Mouse (Mus musculus): ENCODE measurements around the gene Nfib. TPM values are rescaled to one million over a fixed set of nuclear protein-coding genes. Genes with fewer than 3 reads are reported as not detected.

Nfib gene
- polyA plus RNA-seq, 1 experiment from 2014 or later = 32.3 TPM

- ATAC-seq = no peak
- no peak overlapping the region for H3K27ac ChIP-seq (ENCODE audit: low read length)
- H3K4me3 ChIP-seq (ENCODE audit: low read length) = no peak overlapping the region
- H3K9ac ChIP-seq (ENCODE audit: low read depth, low read length) = no peak overlapping the region
- H3K9me3 ChIP-seq (ENCODE audit: control insufficient read depth, low read length) = no peaks in the 10 kb centered on the region
- H3K4me1 ChIP-seq (ENCODE audit: control insufficient read depth, insufficient read depth, low read length) = 0 out of 2 replicates have a peak, but pooled peaks cover 3% of the 10 kb centered on the region
- no peak overlapping the region for H3K4me2 ChIP-seq (ENCODE audit: low read depth, low read length)
- 80% methylated on average over 9 of the region's 9 CpGs for WGBS
- no peaks in the 10 kb centered on the region for H3K36me3 ChIP-seq (ENCODE audit: control insufficient read depth, insufficient read depth, low read length)
- no peaks in the 10 kb centered on the region for H3K27me3 ChIP-seq (replicated peaks; ENCODE audit: control insufficient read depth, insufficient read depth, low read length)
Measured at GRCm38 (mm10) chr4:82290623-82291022, 414.9 kb downstream of the Nfib start.

GRCm38 (mm10) chr4:82289596-82289995, 416.0 kb downstream of the Nfib start:
- Histone ChIP-seq H3K9me3 (ENCODE audit: control insufficient read depth, low read length) (no peaks in the 10 kb centered on the region), H3K4me1 (ENCODE audit: control insufficient read depth, insufficient read depth, low read length) (0 out of 2 replicates have a peak, but pooled peaks cover 3% of the 10 kb centered on the region), H3K27ac (ENCODE audit: low read length) (no peak overlapping the region), H3K4me2 (ENCODE audit: low read depth, low read length) (no peak overlapping the region), H3K36me3 (ENCODE audit: control insufficient read depth, insufficient read depth, low read length) (no peaks in the 10 kb centered on the region), H3K27me3 (replicated peaks; ENCODE audit: control insufficient read depth, insufficient read depth, low read length) (no peaks in the 10 kb centered on the region), H3K9ac (ENCODE audit: low read depth, low read length) (no peak overlapping the region), H3K4me3 (ENCODE audit: low read length) (no peak overlapping the region)
- no peak for ATAC-seq
- 74% methylated on average over 7 of the region's 7 CpGs for WGBS

DNA sequence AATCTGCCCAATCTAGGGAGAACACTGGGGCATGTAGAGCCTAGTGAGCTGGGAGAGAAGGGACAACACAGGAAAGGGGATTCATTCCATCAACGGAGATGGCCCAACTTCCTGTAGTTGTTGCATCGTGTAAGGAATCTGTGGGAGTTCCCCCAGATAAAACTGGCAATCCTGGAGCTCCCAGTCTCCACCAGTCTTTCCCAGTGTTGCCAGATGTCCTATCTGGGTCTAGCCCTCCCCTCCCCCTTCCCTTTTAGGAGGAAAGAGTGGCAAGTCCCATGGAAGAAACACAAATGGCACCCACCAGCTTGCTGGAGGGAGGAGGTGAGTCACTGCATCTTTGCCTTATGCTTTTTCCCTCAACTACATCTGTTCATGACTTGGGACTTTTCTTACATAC, 417.4 kb downstream of the Nfib start:
- Histone ChIP-seq H3K36me3 (ENCODE audit: control insufficient read depth, insufficient read depth, low read length) (no peaks in the 10 kb centered on the region), H3K27me3 (replicated peaks; ENCODE audit: control insufficient read depth, insufficient read depth, low read length) (no peaks in the 10 kb centered on the region), H3K9me3 (ENCODE audit: control insufficient read depth, low read length) (no peaks in the 10 kb centered on the region), H3K4me2 (ENCODE audit: low read depth, low read length) (no peak overlapping the region), H3K27ac (ENCODE audit: low read length) (no peak overlapping the region), H3K4me1 (ENCODE audit: control insufficient read depth, insufficient read depth, low read length) (0 out of 2 replicates have a peak, but pooled peaks cover 3% of the 10 kb centered on the region), H3K4me3 (ENCODE audit: low read length) (no peak overlapping the region), H3K9ac (ENCODE audit: low read depth, low read length) (no peak overlapping the region)
- 76% methylated on average over 2 of the region's 2 CpGs for WGBS
- ATAC-seq = no peak

DNA sequence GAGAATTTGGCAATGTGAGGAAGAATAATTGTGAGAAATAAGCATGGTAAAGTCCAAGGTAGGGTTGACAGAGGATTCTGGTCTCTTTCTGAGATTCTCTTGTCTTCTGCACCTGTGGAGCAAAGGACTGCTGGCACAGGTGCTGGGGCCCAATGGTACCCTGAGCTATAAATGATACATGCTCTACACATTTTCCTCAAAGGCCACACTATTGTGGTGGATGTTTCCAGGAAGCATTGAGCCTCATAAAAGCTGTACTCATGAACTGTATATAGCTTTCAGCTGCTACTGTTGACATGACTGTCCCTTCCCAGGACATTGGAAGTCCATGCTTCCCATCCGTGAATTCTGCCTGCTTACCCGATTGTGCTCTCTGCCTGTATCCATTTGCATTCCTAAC, 418.1 kb downstream of the Nfib start:
- Histone ChIP-seq H3K4me1 (ENCODE audit: control insufficient read depth, insufficient read depth, low read length) (0 out of 2 replicates have a peak, but pooled peaks cover 3% of the 10 kb centered on the region), H3K27ac (ENCODE audit: low read length) (no peak overlapping the region), H3K4me2 (ENCODE audit: low read depth, low read length) (no peak overlapping the region), H3K9ac (ENCODE audit: low read depth, low read length) (no peak overlapping the region), H3K9me3 (ENCODE audit: control insufficient read depth, low read length) (no peaks in the 10 kb centered on the region), H3K36me3 (ENCODE audit: control insufficient read depth, insufficient read depth, low read length) (no peaks in the 10 kb centered on the region), H3K27me3 (replicated peaks; ENCODE audit: control insufficient read depth, insufficient read depth, low read length) (no peaks in the 10 kb centered on the region), H3K4me3 (ENCODE audit: low read length) (no peak overlapping the region)
- WGBS = 93% methylated on average over 2 of the region's 2 CpGs
- ATAC-seq = no peak

DNA sequence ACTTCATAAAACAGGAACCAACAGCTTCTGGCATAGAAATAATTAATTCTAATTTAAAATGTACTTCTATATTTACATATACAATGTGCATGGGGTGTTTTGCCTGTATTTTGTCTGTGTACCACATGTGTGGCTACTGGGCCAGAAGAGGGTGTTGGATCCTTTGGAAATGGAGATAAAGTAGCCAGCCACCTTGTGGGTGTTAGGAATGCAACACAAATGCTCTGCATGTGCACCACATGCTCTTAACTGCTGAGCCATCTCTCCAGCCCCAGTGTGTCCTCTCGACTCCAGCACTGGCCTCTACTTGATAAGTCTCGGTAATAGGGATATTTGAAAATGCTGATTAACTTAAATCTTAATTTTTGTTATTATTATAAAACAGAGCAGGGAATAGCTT, 418.6 kb downstream of the Nfib start:
- Histone ChIP-seq H3K27me3 (replicated peaks; ENCODE audit: control insufficient read depth, insufficient read depth, low read length) (no peaks in the 10 kb centered on the region), H3K4me2 (ENCODE audit: low read depth, low read length) (no peak overlapping the region), H3K9me3 (ENCODE audit: control insufficient read depth, low read length) (no peaks in the 10 kb centered on the region), H3K4me3 (ENCODE audit: low read length) (no peak overlapping the region), H3K27ac (ENCODE audit: low read length) (no peak overlapping the region), H3K4me1 (ENCODE audit: control insufficient read depth, insufficient read depth, low read length) (0 out of 2 replicates have a peak, but pooled peaks cover 3% of the 10 kb centered on the region), H3K9ac (ENCODE audit: low read depth, low read length) (no peak overlapping the region), H3K36me3 (ENCODE audit: control insufficient read depth, insufficient read depth, low read length) (no peaks in the 10 kb centered on the region)
- WGBS = 85% methylated on average over 2 of the region's 2 CpGs
- ATAC-seq = no peak

GRCm38 (mm10) chr4:82283536-82283935, 422.0 kb downstream of the Nfib start:
- Histone ChIP-seq H3K4me1 (ENCODE audit: control insufficient read depth, insufficient read depth, low read length) (no peaks in the 10 kb centered on the region), H3K27ac (ENCODE audit: low read length) (no peak overlapping the region), H3K36me3 (ENCODE audit: control insufficient read depth, insufficient read depth, low read length) (no peaks in the 10 kb centered on the region), H3K4me3 (ENCODE audit: low read length) (no peak overlapping the region), H3K9me3 (ENCODE audit: control insufficient read depth, low read length) (no peaks in the 10 kb centered on the region), H3K9ac (ENCODE audit: low read depth, low read length) (no peak overlapping the region), H3K4me2 (ENCODE audit: low read depth, low read length) (no peak overlapping the region), H3K27me3 (replicated peaks; ENCODE audit: control insufficient read depth, insufficient read depth, low read length) (no peaks in the 10 kb centered on the region)
- 81% methylated on average over 6 of the region's 6 CpGs for WGBS
- no peak for ATAC-seq

DNA sequence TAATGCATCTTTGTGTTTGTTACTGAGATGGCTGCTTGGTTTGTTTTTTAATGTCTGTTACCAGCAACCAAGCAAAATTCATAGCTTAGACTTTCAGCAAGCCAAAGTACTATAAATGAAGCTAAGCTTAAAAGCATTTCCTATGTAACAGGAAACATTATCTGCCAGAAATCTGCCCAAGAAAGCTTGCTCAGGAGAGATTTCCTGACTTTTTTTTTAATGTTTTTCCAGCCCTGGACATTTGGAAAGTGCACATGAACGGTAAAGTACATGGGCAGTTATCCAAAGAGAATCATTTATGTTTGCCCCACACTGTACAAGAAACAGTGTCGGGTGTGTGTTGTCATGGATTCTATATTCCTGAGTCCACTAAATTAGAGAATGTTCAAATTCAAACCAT, 429.6 kb downstream of the Nfib start:
- no peaks in the 10 kb centered on the region for H3K9me3 ChIP-seq (ENCODE audit: control insufficient read depth, low read length)
- H3K27me3 ChIP-seq (replicated peaks; ENCODE audit: control insufficient read depth, insufficient read depth, low read length) = no peaks in the 10 kb centered on the region
- WGBS = 49% methylated on average over 2 of the region's 2 CpGs
- H3K4me2 ChIP-seq (ENCODE audit: low read depth, low read length) = no peak overlapping the region
- no peak for ATAC-seq
- H3K4me3 ChIP-seq (ENCODE audit: low read length) = no peak overlapping the region
- H3K36me3 ChIP-seq (ENCODE audit: control insufficient read depth, insufficient read depth, low read length) = no peaks in the 10 kb centered on the region
- H3K9ac ChIP-seq (ENCODE audit: low read depth, low read length) = no peak overlapping the region
- 0 out of 2 replicates have a peak overlapping the region, but pooled peaks have one; percentile 43 for H3K27ac ChIP-seq (ENCODE audit: low read length)
- no peaks in the 10 kb centered on the region for H3K4me1 ChIP-seq (ENCODE audit: control insufficient read depth, insufficient read depth, low read length)

GRCm38 (mm10) chr4:82273049-82273754, 432.3 kb downstream of the Nfib start:
- H3K4me2 ChIP-seq (ENCODE audit: low read depth, low read length) = no peak overlapping the region
- H3K9ac ChIP-seq (ENCODE audit: low read depth, low read length) = no peak overlapping the region
- no peaks in the 10 kb centered on the region for H3K4me1 ChIP-seq (ENCODE audit: control insufficient read depth, insufficient read depth, low read length)
- H3K27ac ChIP-seq (ENCODE audit: low read length) = no peak overlapping the region
- no peaks in the 10 kb centered on the region for H3K27me3 ChIP-seq (replicated peaks; ENCODE audit: control insufficient read depth, insufficient read depth, low read length)
- no peak overlapping the region for H3K4me3 ChIP-seq (ENCODE audit: low read length)
- H3K36me3 ChIP-seq (ENCODE audit: control insufficient read depth, insufficient read depth, low read length) = no peaks in the 10 kb centered on the region
- 82% methylated on average over 4 of the region's 4 CpGs for WGBS
- no peak for ATAC-seq
- no peaks in the 10 kb centered on the region for H3K9me3 ChIP-seq (ENCODE audit: control insufficient read depth, low read length)

DNA sequence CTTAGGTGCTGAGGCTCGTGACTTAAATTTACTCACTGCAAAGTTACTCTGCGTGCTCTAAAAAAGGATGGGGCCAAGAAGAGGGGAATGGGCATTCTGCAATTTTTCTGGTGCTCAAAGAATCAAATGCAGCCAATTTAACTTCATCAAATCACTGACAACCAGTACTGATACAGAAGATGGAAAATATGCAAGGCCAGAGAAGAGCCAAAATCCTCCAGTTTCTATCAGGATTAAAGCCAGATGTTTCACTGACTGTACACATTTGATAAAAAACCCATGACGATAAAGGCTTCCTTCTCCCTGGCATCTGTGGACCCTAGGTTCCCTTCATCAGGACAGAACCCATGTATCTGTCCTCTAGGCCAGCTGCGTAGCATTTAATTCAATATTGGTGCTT, 433.5 kb downstream of the Nfib start:
- WGBS = 73% methylated on average over 4 of the region's 4 CpGs
- Histone ChIP-seq H3K27ac (ENCODE audit: low read length) (no peak overlapping the region), H3K4me3 (ENCODE audit: low read length) (no peak overlapping the region), H3K27me3 (replicated peaks; ENCODE audit: control insufficient read depth, insufficient read depth, low read length) (no peaks in the 10 kb centered on the region), H3K36me3 (ENCODE audit: control insufficient read depth, insufficient read depth, low read length) (no peaks in the 10 kb centered on the region), H3K4me2 (ENCODE audit: low read depth, low read length) (no peak overlapping the region), H3K4me1 (ENCODE audit: control insufficient read depth, insufficient read depth, low read length) (no peaks in the 10 kb centered on the region), H3K9me3 (ENCODE audit: control insufficient read depth, low read length) (no peaks in the 10 kb centered on the region), H3K9ac (ENCODE audit: low read depth, low read length) (no peak overlapping the region)
- ATAC-seq = no peak

DNA sequence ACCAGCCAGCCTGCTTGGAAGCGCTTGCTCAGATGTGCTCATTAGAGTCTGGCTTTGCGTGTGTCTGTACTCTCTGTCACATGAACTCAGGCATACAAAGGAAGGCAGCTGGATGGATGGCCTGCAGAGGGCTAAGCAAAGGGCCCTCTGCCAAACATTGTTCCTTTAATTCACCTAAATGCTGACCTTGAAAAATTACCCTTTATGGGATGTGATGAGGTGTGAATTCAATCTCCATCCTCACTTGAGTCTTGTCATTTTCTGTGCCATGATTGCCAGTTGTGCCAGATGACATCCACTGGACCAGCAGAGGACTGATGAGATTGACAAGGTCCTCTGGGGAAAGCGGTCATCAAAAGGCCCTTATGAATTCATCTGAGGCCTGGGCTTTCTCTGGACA, 434.0 kb downstream of the Nfib start:
- H3K4me2 ChIP-seq (ENCODE audit: low read depth, low read length) = no peak overlapping the region
- H3K4me1 ChIP-seq (ENCODE audit: control insufficient read depth, insufficient read depth, low read length) = no peaks in the 10 kb centered on the region
- H3K27me3 ChIP-seq (replicated peaks; ENCODE audit: control insufficient read depth, insufficient read depth, low read length) = no peaks in the 10 kb centered on the region
- no peaks in the 10 kb centered on the region for H3K36me3 ChIP-seq (ENCODE audit: control insufficient read depth, insufficient read depth, low read length)
- H3K9me3 ChIP-seq (ENCODE audit: control insufficient read depth, low read length) = no peaks in the 10 kb centered on the region
- no peak overlapping the region for H3K9ac ChIP-seq (ENCODE audit: low read depth, low read length)
- no peak overlapping the region for H3K4me3 ChIP-seq (ENCODE audit: low read length)
- no peak for ATAC-seq
- WGBS = 74% methylated on average over 3 of the region's 3 CpGs
- no peak overlapping the region for H3K27ac ChIP-seq (ENCODE audit: low read length)
